Mouse (Mus musculus): ENCODE data around the gene Mbd6. TPM values are rescaled to one million over a fixed set of nuclear protein-coding genes. Genes with fewer than 3 reads are reported as not detected.

The Mbd6 gene
- polyA plus RNA-seq (2015; fragmentation: Nextera tagmentation; extraction: Ambion mirVana): 16.1 and 17.5 TPM in 2 replicates

- Histone ChIP-seq H3K27ac (replicated peaks) (peak within 1 kb of the TSS; percentile 98), H3K4me2 (peak within 1 kb of the TSS; percentile 73), H3K27me3 (no peaks in the 10 kb centered on the region), H3K9ac (peak within 1 kb of the TSS; percentile 79), H3K4me3 (peak within 1 kb of the TSS; percentile 52), H3K4me1 (replicated peaks) (peaks cover 65% of the 10 kb centered on the region), H3K36me3 (peaks cover 16% of the 10 kb centered on the region), H3K9me3 (no peaks in the 10 kb centered on the region)
- ATAC-seq (ENCODE audit: low FRiP score, low read depth): peak; percentile 17
- WGBS: 0% methylated on average over 17 of the region's 65 CpGs
These were observed at the start of gene Mbd6 for GRCm38 (mm10) chr10:127288800-127289572. Mbd6 (minus strand) TSS chr10:127289018.

- Histone ChIP-seq H3K9me3 (no peaks in the 10 kb centered on the region), H3K4me2 (no peak overlapping the region), H3K9ac (no peak overlapping the region), H3K4me1 (replicated peaks) (peaks cover 34% of the 10 kb centered on the region), H3K36me3 (no peaks in the 10 kb centered on the region), H3K4me3 (no peak overlapping the region), H3K27me3 (peaks cover 34% of the 10 kb centered on the region), H3K27ac (replicated peaks) (no peak overlapping the region)
- ATAC-seq (ENCODE audit: low FRiP score, low read depth): no peak
- WGBS: 77% methylated on average over 6 of the region's 6 CpGs
These were observed 48.8 kb upstream of the Mbd6 start for GRCm38 (mm10) chr10:127337536-127338099.

- Histone ChIP-seq H3K9me3 (no peaks in the 10 kb centered on the region), H3K9ac (no peak overlapping the region), H3K36me3 (no peaks in the 10 kb centered on the region), H3K4me2 (no peak overlapping the region), H3K27ac (replicated peaks) (no peak overlapping the region), H3K4me3 (no peak overlapping the region), H3K4me1 (replicated peaks) (peaks cover 27% of the 10 kb centered on the region), H3K27me3 (peaks cover 31% of the 10 kb centered on the region)
- ATAC-seq (ENCODE audit: low FRiP score, low read depth): no peak
- WGBS: 70% methylated on average over 5 of the region's 5 CpGs
These were observed 48.1 kb upstream of the Mbd6 start for GRCm38 (mm10) chr10:127336952-127337351.

- ATAC-seq (ENCODE audit: low FRiP score, low read depth): no peak
- Histone ChIP-seq H3K9me3 (no peaks in the 10 kb centered on the region), H3K27me3 (peaks cover 20% of the 10 kb centered on the region), H3K4me2 (no peak overlapping the region), H3K36me3 (no peaks in the 10 kb centered on the region), H3K4me3 (no peak overlapping the region), H3K4me1 (replicated peaks) (peaks cover 14% of the 10 kb centered on the region), H3K27ac (replicated peaks) (no peak overlapping the region), H3K9ac (no peak overlapping the region)
- WGBS: 58% methylated on average over 1 of the region's 1 CpGs
These were observed 46.5 kb upstream of the Mbd6 start for GRCm38 (mm10) chr10:127335271-127335670.

- Histone ChIP-seq H3K9me3 (no peaks in the 10 kb centered on the region), H3K27ac (replicated peaks) (no peak overlapping the region)
- ATAC-seq (ENCODE audit: low FRiP score, low read depth): no peak
These were observed 44.3 kb upstream of the Mbd6 start for GRCm38 (mm10) chr10:127333152-127333551.

GRCm38 (mm10) chr10:127332211-127332874 lies 43.5 kb upstream of the Mbd6 start:
- Histone ChIP-seq H3K27me3 (peaks cover 36% of the 10 kb centered on the region), H3K36me3 (no peaks in the 10 kb centered on the region), H3K4me1 (replicated peaks) (no peaks in the 10 kb centered on the region), H3K9ac (no peak overlapping the region), H3K9me3 (no peaks in the 10 kb centered on the region), H3K4me2 (peak overlapping the region; percentile 50), H3K27ac (replicated peaks) (no peak overlapping the region), H3K4me3 (peak overlapping the region; percentile 22; the same call in 1 of the 2 replicates)
- peak; percentile 28; the same call in 1 of the 2 replicates for ATAC-seq (ENCODE audit: low FRiP score, low read depth)
- 41% methylated on average over 31 of the region's 31 CpGs for WGBS

More at GRCm38 (mm10) chr10:127333152-127333551, 44.3 kb upstream of the Mbd6 start:
- peaks cover 29% of the 10 kb centered on the region for H3K27me3 ChIP-seq
- H3K4me1 ChIP-seq (replicated peaks): no peaks in the 10 kb centered on the region
- no peak overlapping the region for H3K4me3 ChIP-seq
- 67% methylated on average over 5 of the region's 5 CpGs for WGBS
- no peak overlapping the region for H3K4me2 ChIP-seq
- no peak overlapping the region for H3K9ac ChIP-seq
- H3K36me3 ChIP-seq: no peaks in the 10 kb centered on the region

- H3K27ac ChIP-seq (replicated peaks): no peak overlapping the region
- H3K9me3 ChIP-seq: no peaks in the 10 kb centered on the region
- no peaks in the 10 kb centered on the region for H3K36me3 ChIP-seq
- ATAC-seq (ENCODE audit: low FRiP score, low read depth): no peak
- H3K27me3 ChIP-seq: peaks cover 53% of the 10 kb centered on the region
- WGBS: 81% methylated on average over 7 of the region's 7 CpGs
- no peak overlapping the region for H3K9ac ChIP-seq
- no peak overlapping the region for H3K4me3 ChIP-seq
- peaks cover 14% of the 10 kb centered on the region for H3K4me1 ChIP-seq (replicated peaks)
- no peak overlapping the region for H3K4me2 ChIP-seq
These were observed 41.4 kb upstream of the Mbd6 start for GRCm38 (mm10) chr10:127330212-127330611.

GRCm38 (mm10) chr10:127327461-127328145 lies 38.8 kb upstream of the Mbd6 start:
- Histone ChIP-seq H3K4me1 (replicated peaks) (peaks cover 14% of the 10 kb centered on the region), H3K4me2 (no peak overlapping the region), H3K27ac (replicated peaks) (no peak overlapping the region), H3K9ac (no peak overlapping the region), H3K27me3 (peaks cover 76% of the 10 kb centered on the region), H3K4me3 (no peak overlapping the region), H3K9me3 (no peaks in the 10 kb centered on the region), H3K36me3 (no peaks in the 10 kb centered on the region)
- 46% methylated on average over 18 of the region's 18 CpGs for WGBS
- ATAC-seq (ENCODE audit: low FRiP score, low read depth): no peak

- H3K27ac ChIP-seq (replicated peaks): no peak overlapping the region
- H3K36me3 ChIP-seq: no peaks in the 10 kb centered on the region
- whole genome bisulfite sequencing: 4% methylated on average over 29 of the region's 29 CpGs
- no peak for ATAC-seq (ENCODE audit: low FRiP score, low read depth)
- no peak overlapping the region for H3K9ac ChIP-seq
- H3K9me3 ChIP-seq: no peaks in the 10 kb centered on the region
- H3K4me1 ChIP-seq (replicated peaks): peaks cover 14% of the 10 kb centered on the region
- peak overlapping the region; percentile 62 for H3K4me2 ChIP-seq
- peak overlapping the region; percentile 35 for H3K4me3 ChIP-seq
- peaks cover 77% of the 10 kb centered on the region for H3K27me3 ChIP-seq
These were observed 38.0 kb upstream of the Mbd6 start for GRCm38 (mm10) chr10:127326828-127327227.

GRCm38 (mm10) chr10:127326017-127326801 lies 37.4 kb upstream of the Mbd6 start:
- no peak overlapping the region for H3K27ac ChIP-seq (replicated peaks)
- peaks cover 77% of the 10 kb centered on the region for H3K27me3 ChIP-seq
- peaks cover 14% of the 10 kb centered on the region for H3K4me1 ChIP-seq (replicated peaks)
- H3K4me3 ChIP-seq: peak overlapping the region; percentile 35
- H3K36me3 ChIP-seq: no peaks in the 10 kb centered on the region
- H3K4me2 ChIP-seq: peak overlapping the region; percentile 62
- WGBS: under 1% methylated on average over 48 of the region's 54 CpGs
- no peak; the same call in 1 of the 2 replicates for ATAC-seq (ENCODE audit: low FRiP score, low read depth)
- no peaks in the 10 kb centered on the region for H3K9me3 ChIP-seq
- H3K9ac ChIP-seq: peak overlapping the region; percentile 27

- ATAC-seq (ENCODE audit: low FRiP score, low read depth): no peak
- WGBS: 36% methylated on average over 14 of the region's 14 CpGs
- H3K4me2 ChIP-seq: peak overlapping the region; percentile 62; the same call in 1 of the 2 replicates
- no peaks in the 10 kb centered on the region for H3K36me3 ChIP-seq
- H3K4me1 ChIP-seq (replicated peaks): peaks cover 14% of the 10 kb centered on the region
- peaks cover 75% of the 10 kb centered on the region for H3K27me3 ChIP-seq
- no peaks in the 10 kb centered on the region for H3K9me3 ChIP-seq
- H3K27ac ChIP-seq (replicated peaks): no peak overlapping the region
- H3K9ac ChIP-seq: peak overlapping the region; percentile 27; the same call in 1 of the 2 replicates
- H3K4me3 ChIP-seq: peak overlapping the region; percentile 35; the same call in 1 of the 2 replicates
These were observed 36.7 kb upstream of the Mbd6 start for GRCm38 (mm10) chr10:127325454-127326016.
